Mouse (Mus musculus): ENCODE measurements around the gene Gm3532. TPM values are rescaled to one million over a fixed set of nuclear protein-coding genes. Genes with fewer than 3 reads are reported as not detected.
"Not testable (repeated sequence)": the region's sequence is repeated elsewhere in the genome, so short reads cannot be mapped to it uniquely, and the experiment has no call there.

Gm3532 gene
- polyA plus RNA-seq (2014; fragmentation: Nextera tagmentation; extraction: Ambion mirVana), result not detected in 2 replicates

DNA sequence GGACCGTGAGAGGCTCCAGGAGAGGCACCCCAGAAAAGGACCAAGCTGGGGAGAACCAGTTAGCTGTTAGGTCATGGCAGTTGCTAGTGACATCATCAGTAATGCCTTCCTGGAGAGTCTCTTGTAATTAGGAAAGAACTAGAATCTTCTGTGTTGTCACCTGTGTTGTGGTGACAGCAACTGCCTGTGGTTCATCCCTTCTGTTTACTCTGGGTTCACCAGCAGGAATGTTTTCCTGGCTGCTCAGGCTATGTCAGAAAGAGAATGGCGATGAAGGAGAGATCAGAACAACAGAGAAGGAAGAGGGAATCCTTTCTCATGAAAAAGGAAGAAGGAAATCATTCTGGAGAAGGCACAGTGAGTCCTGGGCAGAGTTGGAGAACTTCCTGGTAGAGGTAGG is at the start of gene Gm3532:
TSS of gene Gm3532 (plus strand) at position 301 of the 400 bp plus-strand sequence.
- not testable (repeated sequence) for H3K4me3 ChIP-seq (ENCODE audit: control insufficient read depth in 1 of 2, insufficient read depth in 1 of 2, low read depth in 1 of 2, low read length in 2 of 2); H3K4me2 ChIP-seq (ENCODE audit: low read length); H3K27ac ChIP-seq (replicated peaks in 1 of 2; ENCODE audit: control insufficient read depth in 1 of 2, insufficient read depth in 1 of 2, low read depth in 2 of 2, low read length in 2 of 2); H3K36me3 ChIP-seq (ENCODE audit: control insufficient read depth, insufficient read depth, low read length); H3K9ac ChIP-seq (ENCODE audit: low read length); H3K4me1 ChIP-seq (ENCODE audit: control insufficient read depth in 2 of 2, insufficient read depth in 2 of 2, low read length in 2 of 2); ATAC-seq (ENCODE audit: insufficient number of reproducible peaks, insufficient read depth, low FRiP score, low read depth); H3K27me3 ChIP-seq (ENCODE audit: control insufficient read depth, insufficient read depth, low read length); H3K9me3 ChIP-seq (ENCODE audit: control insufficient read depth, low read length)
- WGBS, result no CpG with 5 or more reads among the region's 2 CpGs

DNA sequence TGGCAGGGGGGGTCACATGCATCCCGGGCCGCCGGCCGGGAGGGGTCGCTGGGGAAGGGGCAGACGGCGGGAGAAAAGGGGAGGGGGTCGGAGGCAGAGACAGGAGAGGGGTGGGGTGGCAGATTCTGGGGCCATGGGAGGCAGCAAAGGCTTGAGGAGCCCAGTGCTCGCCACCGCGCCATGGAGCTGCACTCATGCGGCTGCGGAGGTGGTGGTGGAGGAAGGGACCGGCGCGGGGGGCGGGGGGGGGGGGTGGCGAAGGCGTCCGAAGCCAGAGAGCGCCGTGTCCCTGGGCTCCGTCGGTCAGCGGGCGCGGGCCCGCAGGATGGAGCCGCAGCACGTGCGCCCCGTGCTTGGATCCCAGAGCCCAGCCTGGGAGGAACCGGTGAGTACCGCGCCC is 36.9 kb upstream of the Gm3532 start, which contains the start of gene Gm3488:
TSS of gene Gm3488 (plus strand) at position 301 of the 400 bp plus-strand sequence.
- ATAC-seq (ENCODE audit: insufficient number of reproducible peaks, insufficient read depth, low FRiP score, low read depth); H3K4me2 ChIP-seq (ENCODE audit: low read length); H3K9me3 ChIP-seq (ENCODE audit: control insufficient read depth, low read length); H3K4me3 ChIP-seq (ENCODE audit: control insufficient read depth in 1 of 2, insufficient read depth in 1 of 2, low read depth in 1 of 2, low read length in 2 of 2); H3K27me3 ChIP-seq (ENCODE audit: control insufficient read depth, insufficient read depth, low read length); H3K27ac ChIP-seq (replicated peaks in 1 of 2; ENCODE audit: control insufficient read depth in 1 of 2, insufficient read depth in 1 of 2, low read depth in 2 of 2, low read length in 2 of 2); H3K36me3 ChIP-seq (ENCODE audit: control insufficient read depth, insufficient read depth, low read length); H3K9ac ChIP-seq (ENCODE audit: low read length); H3K4me1 ChIP-seq (ENCODE audit: control insufficient read depth in 2 of 2, insufficient read depth in 2 of 2, low read length in 2 of 2): not testable (repeated sequence)
- whole genome bisulfite sequencing, result no CpG with 5 or more reads among the region's 35 CpGs

Other genes starting within 250 kb of the Gm3532 start
- gene Gm3542, start 203.6 kb upstream of the Gm3532 start, polyA plus RNA-seq (2014; fragmentation: Nextera tagmentation; extraction: Ambion mirVana), result not detected in 2 replicates
- not detected in 2 replicates for gene Gm3500, start 149.4 kb upstream of the Gm3532 start, polyA plus RNA-seq (2014; fragmentation: Nextera tagmentation; extraction: Ambion mirVana)
- 0.30 TPM in 1 of 2 replicates, not detected in the other for gene Gm3194, start 83.0 kb upstream of the Gm3532 start, polyA plus RNA-seq (2014; fragmentation: Nextera tagmentation; extraction: Ambion mirVana)
- gene Gm8246, start 60.7 kb upstream of the Gm3532 start, polyA plus RNA-seq (2014; fragmentation: Nextera tagmentation; extraction: Ambion mirVana), result not detected in 2 replicates
- gene Gm3187, start 54.3 kb upstream of the Gm3532 start, polyA plus RNA-seq (2014; fragmentation: Nextera tagmentation; extraction: Ambion mirVana), result not detected in 2 replicates
- gene Gm3488, start 36.8 kb upstream of the Gm3532 start, polyA plus RNA-seq (2014; fragmentation: Nextera tagmentation; extraction: Ambion mirVana), result 0.15 and 1.6 TPM in 2 replicates
- gene Gm8265, start 94.5 kb downstream of the Gm3532 start, polyA plus RNA-seq (2014; fragmentation: Nextera tagmentation; extraction: Ambion mirVana), result not detected in 2 replicates
- not detected in 2 replicates for gene Gm9603, start 149.0 kb downstream of the Gm3532 start, polyA plus RNA-seq (2014; fragmentation: Nextera tagmentation; extraction: Ambion mirVana)
- gene Gm3373, start 203.1 kb downstream of the Gm3532 start, polyA plus RNA-seq (2014; fragmentation: Nextera tagmentation; extraction: Ambion mirVana), result 0.27 TPM in 1 of 2 replicates, not detected in the other

Measured in heart, embryonic 14.5 days (tissue).